Mouse (Mus musculus) liver, embryonic 11.5 days (tissue): Measurements from ENCODE around the gene 4921504E06Rik. TPM values are rescaled to one million over a fixed set of nuclear protein-coding genes. Genes with fewer than 3 reads are reported as not detected.

ENCODE experiments used
- ATAC-seq: fragments of 200-750 bp; cut with Nextera tagmentation; replicated peaks from 2 replicates; pipeline ENCODE4 v1.8.0; 2017; ENCODE audit warnings: moderate number of reproducible peaks, mild to moderate bottlenecking, moderate TSS enrichment, moderate library complexity; ENCODE audit not compliant: low FRiP score
- DNase-seq: peaks from one replicate; pipeline ENCODE4 v3.0.0-alpha.2; 2017; ENCODE audit warnings: low spot score
- H3K27ac ChIP-seq: fragments of 300-500 bp; sonication (generic); 2 replicates; pipeline ENCODE4 v1.5.1; 2014; ENCODE audit warnings: mild to moderate bottlenecking, low read depth, low read length, control low read depth
- H3K27me3 ChIP-seq: fragments of 300-500 bp; sonication (generic); replicated peaks from 2 replicates; pipeline ENCODE4 v1.6.1; 2014; ENCODE audit warnings: low read length, mixed read lengths; ENCODE audit not compliant: control insufficient read depth, insufficient read depth
- H3K36me3 ChIP-seq: fragments of 300-500 bp; sonication (generic); 2 replicates; pipeline ENCODE4 v1.6.1; 2014; ENCODE audit warnings: mild to moderate bottlenecking, low read length, moderate library complexity, mixed read lengths; ENCODE audit not compliant: control insufficient read depth, insufficient read depth
- H3K4me1 ChIP-seq: fragments of 300-500 bp; sonication (generic); replicated peaks from 2 replicates; pipeline ENCODE4 v1.6.1; 2014; ENCODE audit warnings: low read length, mixed read lengths; ENCODE audit not compliant: control insufficient read depth, insufficient read depth
- H3K4me2 ChIP-seq: fragments of 300-500 bp; sonication (generic); 2 replicates; pipeline ENCODE4 v1.6.1; 2014; ENCODE audit warnings: mild to moderate bottlenecking, control low read depth, moderate library complexity
- H3K4me3 ChIP-seq: fragments of 300-500 bp; sonication (generic); 2 replicates; pipeline ENCODE4 v1.5.1; 2014; ENCODE audit warnings: low read depth, low read length, control low read depth
- H3K9ac ChIP-seq: fragments of 300-500 bp; sonication (generic); 2 replicates; pipeline ENCODE4 v1.6.1; 2014; ENCODE audit warnings: low read depth, low read length, control low read depth
- H3K9me3 ChIP-seq: fragments of 300-500 bp; sonication (generic); 2 replicates; pipeline ENCODE4 v1.6.1; 2016; ENCODE audit warnings: low read length, inconsistent platforms, mixed read lengths; ENCODE audit not compliant: control insufficient read depth
- WGBS: fragments of 180-500 bp; shearing (Covaris S2); extraction: QIAGEN DNeasy Blood & Tissue Kit; methylation state at CpG from one replicate; pipeline ENCODE4 v1.1.7; 2014; 5-methylcytosine and 5-hydroxymethylcytosine counted together
- polyA plus RNA-seq: library from polyadenylated mRNA; unstranded; fragments of >200 nt; fragmentation: Nextera tagmentation; extraction: Ambion mirVana; gene quantifications from 2 replicates; pipeline ENCODE4 v1.2.1, GENCODE M21; 2014

The 4921504E06Rik gene
- polyA plus RNA-seq, 1 experiment from 2014 or later, result not detected

DNA sequence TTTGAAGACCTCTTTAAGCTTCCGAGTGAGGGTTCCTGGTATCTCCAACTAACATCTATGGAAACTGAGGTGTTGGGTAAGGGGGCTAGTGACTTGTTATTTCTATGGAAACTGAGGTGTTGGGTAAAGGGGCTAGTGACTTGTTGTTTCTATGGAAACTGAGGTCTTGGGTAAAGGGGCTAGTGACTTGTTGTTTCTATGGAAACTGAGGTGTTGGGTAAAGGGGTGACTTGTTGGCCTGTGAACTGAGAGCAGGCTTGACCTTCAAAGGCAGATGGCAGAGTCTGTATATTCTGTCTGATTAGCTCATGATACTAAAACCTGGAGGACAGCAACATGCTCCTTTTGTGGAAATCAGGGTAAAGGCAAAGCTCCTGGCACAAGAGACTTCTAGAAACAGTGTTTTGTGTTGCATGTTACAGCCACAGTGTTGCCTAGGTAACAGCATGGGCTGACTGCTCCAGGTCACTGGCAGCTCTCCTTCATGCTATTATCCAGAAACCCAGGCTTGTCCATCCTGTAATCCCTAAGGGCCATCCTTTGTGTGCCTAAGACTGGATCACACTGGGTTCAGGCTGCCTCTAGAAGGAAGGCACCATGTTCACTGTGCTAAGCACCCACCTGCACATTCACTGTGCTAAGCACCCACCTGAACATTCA is 133.9 kb downstream of the 4921504E06Rik start:
- H3K9me3 ChIP-seq, result no peaks in the 10 kb centered on the region

DNA sequence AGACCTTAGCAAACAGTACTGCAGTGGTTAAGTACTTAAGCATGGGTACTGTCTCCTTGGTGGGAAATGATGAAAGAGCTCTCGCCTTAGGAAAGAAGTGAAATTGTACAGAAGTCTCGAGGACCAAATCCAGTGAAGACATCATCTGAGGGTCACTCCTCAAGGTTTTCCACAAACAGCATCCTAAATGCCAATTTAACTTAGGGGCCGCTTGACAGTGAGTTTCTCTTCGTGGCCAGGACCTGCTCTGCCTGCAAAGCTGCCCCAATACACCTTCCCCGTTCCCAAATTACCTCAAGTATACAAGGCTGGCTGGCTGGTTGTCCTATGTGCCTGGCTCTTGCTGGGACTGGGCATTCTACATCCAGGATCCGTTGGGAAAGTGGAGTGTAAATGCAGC is 137.6 kb downstream of the 4921504E06Rik start:
- H3K27ac ChIP-seq, result no peak overlapping the region
- DNase-seq, result no peak
- no peak overlapping the region for H3K9ac ChIP-seq
- H3K27me3 ChIP-seq, result peaks cover 3% of the 10 kb centered on the region; the same call in 1 of the 2 replicates
- H3K9me3 ChIP-seq, result no peaks in the 10 kb centered on the region
- H3K4me1 ChIP-seq, result no peaks in the 10 kb centered on the region
- no peak for ATAC-seq
- H3K4me2 ChIP-seq, result no peak overlapping the region
- 58% methylated on average over 6 of the region's 6 CpGs for WGBS
- no peak overlapping the region for H3K4me3 ChIP-seq
- H3K36me3 ChIP-seq, result no peaks in the 10 kb centered on the region

More for the DNA sequence above, 133.9 kb downstream of the 4921504E06Rik start:
- no peak for DNase-seq
- H3K27me3 ChIP-seq, result peaks cover 3% of the 10 kb centered on the region; the same call in 1 of the 2 replicates
- H3K4me2 ChIP-seq, result no peak overlapping the region
- no peaks in the 10 kb centered on the region for H3K36me3 ChIP-seq
- no peak overlapping the region for H3K4me3 ChIP-seq
- H3K9ac ChIP-seq, result no peak overlapping the region
- H3K4me1 ChIP-seq, result no peaks in the 10 kb centered on the region
- WGBS, result 66% methylated on average over 1 of the region's 1 CpGs
- ATAC-seq, result no peak
- H3K27ac ChIP-seq, result no peak overlapping the region

DNA sequence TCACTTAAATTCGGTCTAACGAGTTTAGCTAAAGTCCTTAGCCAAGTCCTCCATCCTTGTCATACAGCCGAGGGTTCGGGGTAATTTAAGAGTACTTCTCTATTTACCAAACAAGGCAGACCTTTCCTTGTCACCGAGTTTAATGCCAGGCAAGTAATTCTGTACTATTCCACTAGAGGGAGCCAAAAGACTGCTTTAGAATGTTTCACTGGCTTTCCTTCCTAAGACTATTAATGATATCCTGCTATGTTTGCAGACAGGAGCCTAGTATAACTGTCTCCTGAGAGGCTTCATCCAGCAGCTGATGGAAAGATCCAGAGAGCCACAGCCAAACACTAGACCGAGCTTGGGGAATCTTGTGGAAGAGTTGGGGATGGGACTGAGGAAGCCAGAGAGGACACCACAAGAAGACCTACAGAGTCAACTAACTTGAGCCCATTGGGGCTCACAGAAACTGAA is 138.6 kb downstream of the 4921504E06Rik start:
- no peak overlapping the region for H3K27ac ChIP-seq
- H3K9ac ChIP-seq, result no peak overlapping the region
- H3K4me1 ChIP-seq, result no peaks in the 10 kb centered on the region
- H3K4me2 ChIP-seq, result peak overlapping the region; percentile 56
- H3K36me3 ChIP-seq, result no peaks in the 10 kb centered on the region
- ATAC-seq (peak; percentile 39; the same call in 1 of the 2 replicates), DNase-seq (no peak)
- H3K4me3 ChIP-seq, result no peak overlapping the region
- no peaks in the 10 kb centered on the region for H3K9me3 ChIP-seq
- WGBS, result 2% methylated on average over 6 of the region's 6 CpGs
- peaks cover 3% of the 10 kb centered on the region; the same call in 1 of the 2 replicates for H3K27me3 ChIP-seq

DNA sequence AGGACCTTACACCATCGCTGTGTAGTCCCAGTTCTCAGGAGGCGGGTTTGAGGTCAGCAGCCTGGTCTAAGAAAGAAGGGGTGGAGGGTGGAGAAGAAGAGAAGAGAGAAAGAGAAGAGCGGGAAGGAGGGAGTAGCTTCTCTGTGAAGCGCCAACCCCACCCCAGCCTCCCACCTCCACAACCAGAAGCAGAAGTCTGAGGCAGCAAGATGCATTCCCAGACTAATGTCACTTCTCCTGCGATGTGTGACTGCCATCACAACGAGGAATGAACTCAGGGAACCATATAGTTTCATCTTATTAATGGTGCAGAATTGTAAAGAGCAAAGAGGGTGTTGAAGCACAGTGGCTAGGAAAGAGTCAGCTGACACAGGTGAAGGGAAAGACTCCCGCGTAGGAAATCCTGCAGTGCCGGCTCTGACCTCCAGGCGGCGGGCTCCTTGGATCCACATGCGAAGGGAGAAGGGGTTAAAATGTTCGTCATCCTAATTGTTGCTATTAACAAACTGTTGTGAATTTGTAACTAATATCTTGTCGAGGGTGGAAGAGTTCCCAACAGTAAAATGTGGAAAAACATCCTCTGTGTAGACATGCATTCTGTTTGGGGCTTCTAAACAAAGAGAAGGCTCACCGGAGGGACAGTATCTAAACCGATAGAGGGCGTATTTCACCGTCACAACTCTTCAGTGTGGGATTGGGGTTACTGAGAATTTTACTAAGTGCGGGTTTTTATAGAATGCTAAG is 139.3 kb downstream of the 4921504E06Rik start:
- H3K9me3 ChIP-seq, result no peaks in the 10 kb centered on the region
- WGBS, result 19% methylated on average over 19 of the region's 19 CpGs
- DNase-seq (peak; percentile 53), ATAC-seq (no peak)
- H3K27ac ChIP-seq, result no peak overlapping the region
- no peak overlapping the region for H3K9ac ChIP-seq
- H3K4me3 ChIP-seq, result peak overlapping the region; percentile 18; the same call in 1 of the 2 replicates
- H3K4me1 ChIP-seq, result no peaks in the 10 kb centered on the region
- H3K4me2 ChIP-seq, result peak overlapping the region; percentile 56
- H3K36me3 ChIP-seq, result no peaks in the 10 kb centered on the region
- H3K27me3 ChIP-seq, result peaks cover 3% of the 10 kb centered on the region; the same call in 1 of the 2 replicates

Other genes with a start within 250 kb of the 4921504E06Rik start
- gene Msrb2, start 182.5 kb downstream of the 4921504E06Rik start, polyA plus RNA-seq, result 17.2 and 20.6 TPM in 2 replicates
- gene Ptf1a, start 108.3 kb downstream of the 4921504E06Rik start, polyA plus RNA-seq, result not detected in 2 replicates
- gene Otud1, start 103.8 kb upstream of the 4921504E06Rik start, polyA plus RNA-seq, result 0.62 and 0.95 TPM in 2 replicates